Mouse (Mus musculus): Measurements from ENCODE around the gene A030014E15Rik.
"Not testable (repeated sequence)": the region's sequence is repeated elsewhere in the genome, so short reads cannot be mapped to it uniquely, and the experiment has no call there.

Gene A030014E15Rik

DNA sequence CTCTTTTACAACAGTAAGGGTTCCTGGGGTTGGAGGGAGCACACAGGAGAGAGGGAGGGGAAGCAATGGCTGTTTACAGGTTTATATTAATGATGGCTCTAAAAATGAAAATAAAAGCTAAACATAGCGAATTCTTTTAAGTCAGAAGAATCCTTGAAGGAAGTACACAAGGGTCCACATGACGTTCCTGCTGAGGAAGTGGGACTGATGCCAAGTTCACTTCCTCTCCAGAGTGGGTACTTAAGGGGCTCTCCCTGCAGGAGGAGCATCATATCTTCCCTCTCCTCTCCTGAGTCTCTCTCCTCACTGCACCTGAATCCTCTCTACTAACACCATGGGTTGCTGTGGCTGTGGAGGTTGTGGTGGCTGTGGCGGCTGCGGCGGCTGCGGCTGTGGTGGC is at the start of gene A030014E15Rik:
Gene A030014E15Rik (plus strand): TSS at position 268 of the 400 bp plus-strand sequence.
- DNase-seq (ENCODE audit: low read depth): no peak

DNA sequence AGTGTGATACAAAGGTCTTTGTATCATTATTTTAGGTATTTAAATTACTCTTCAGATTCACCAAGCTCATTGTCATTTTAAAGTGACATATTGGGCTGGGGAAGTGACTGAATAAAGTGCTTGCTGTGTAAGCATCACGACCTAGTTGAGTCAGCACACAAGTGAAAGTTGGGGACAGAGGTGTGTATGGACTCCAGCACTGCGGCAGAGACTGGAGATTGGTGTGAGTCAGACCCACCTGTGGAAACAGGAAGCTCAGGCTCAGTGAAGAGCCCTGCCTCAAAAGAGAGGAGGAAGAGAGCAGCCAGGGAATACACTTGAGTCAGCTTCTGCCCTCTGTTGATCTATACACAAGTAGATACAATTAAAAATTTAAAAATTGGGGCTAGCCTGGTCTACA is 45.5 kb upstream of the A030014E15Rik start:
- no peak for DNase-seq (ENCODE audit: low read depth)

DNA sequence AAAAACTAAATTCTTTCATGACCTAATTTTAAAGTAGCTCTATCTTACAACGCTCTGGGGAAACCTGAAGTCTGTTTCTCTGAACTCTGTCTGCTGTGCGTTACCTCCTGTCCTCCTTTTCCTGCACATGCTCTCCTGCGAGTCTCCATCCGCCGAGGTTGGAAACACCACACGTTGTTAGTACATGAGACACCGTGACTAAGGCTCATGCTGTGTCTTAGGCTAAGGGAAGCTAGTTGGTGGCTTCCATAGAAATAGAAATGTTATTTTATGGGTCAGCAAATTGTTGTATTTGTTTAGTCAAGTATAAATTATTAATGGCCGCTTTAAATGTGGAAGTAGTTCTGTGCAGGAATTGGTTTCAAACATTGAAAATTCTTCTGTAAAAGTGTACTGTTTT is 44.5 kb upstream of the A030014E15Rik start:
- no peak for DNase-seq (ENCODE audit: low read depth)

DNA sequence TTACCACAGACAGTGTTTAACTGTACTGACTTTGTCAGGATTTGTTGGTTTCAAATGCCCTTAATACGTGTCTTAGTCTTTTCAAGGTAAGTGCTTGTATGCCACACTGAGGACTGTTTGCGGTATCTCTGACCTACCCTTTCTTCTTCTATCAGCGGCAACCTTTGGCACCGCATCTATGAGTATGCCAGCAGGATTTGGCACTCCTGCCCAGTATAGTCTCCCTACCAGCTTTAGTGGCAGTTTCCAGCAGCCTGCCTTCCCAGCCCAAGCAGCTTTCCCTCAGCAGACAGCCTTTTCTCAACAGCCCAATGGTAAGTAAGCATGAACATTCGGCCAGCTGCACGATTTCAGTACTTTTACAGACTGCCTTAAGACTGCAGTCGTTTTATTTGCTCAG is 31.4 kb upstream of the A030014E15Rik start:
- DNase-seq (ENCODE audit: low read depth): no peak

DNA sequence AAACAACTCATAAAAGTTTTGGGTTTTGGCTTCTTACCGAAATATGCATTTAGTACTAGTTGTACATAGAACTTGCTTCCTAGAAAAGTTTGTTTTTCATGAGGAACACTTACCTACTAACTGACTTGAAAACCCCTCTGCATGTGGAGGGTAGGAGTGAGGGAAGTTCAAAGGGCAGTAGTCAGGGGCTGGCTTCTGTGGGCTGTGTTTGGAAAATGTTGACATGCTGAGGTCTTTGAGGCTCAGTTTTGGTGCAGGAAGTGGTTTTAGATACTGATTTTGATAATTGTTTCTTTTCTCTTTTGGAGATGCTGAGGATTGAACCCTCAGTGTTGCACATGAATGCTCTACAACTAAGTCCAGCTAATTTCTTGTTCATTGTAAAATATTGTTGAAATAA is 24.1 kb upstream of the A030014E15Rik start:
- DNase-seq (ENCODE audit: low read depth): no peak

DNA sequence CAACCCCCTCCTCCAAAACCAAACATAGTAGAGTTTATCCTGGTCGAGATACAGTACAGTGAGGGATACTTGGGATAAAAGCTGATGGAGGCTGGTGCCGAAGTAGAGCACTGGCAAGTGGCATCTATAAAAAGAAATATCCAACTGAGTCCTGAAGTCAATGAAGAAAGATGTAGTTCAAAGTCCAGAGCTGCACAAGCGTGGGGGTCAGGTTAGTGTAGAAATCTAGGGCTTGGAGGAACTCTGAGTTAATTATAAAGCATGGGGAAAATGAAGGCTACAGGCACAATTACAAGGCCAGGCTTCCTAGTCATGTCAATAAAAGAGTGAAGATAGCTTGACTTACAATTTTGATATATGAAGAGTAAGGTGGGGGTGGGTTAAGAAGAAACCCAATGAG is 23.5 kb upstream of the A030014E15Rik start:
- no peak for DNase-seq (ENCODE audit: low read depth)

DNA sequence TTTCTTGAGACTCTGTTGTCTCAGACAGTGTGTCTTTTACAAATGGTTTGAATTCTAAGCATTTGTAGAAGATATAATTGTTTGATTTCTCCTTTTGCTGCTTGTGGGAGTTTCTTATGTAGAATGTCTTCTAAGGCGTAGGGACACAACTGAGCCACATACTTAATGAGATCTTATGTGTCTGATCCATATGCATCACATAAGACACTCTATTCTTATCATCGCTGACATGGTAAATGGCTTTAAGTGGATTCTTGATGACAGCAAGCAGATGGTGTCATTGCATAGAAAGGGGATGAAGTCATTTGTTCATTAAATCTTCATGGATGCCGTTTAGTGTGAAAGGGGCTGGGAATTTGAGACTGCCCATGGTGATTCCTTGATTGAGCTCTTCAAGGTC is 18.8 kb upstream of the A030014E15Rik start:
- no peak for DNase-seq (ENCODE audit: low read depth)

DNA sequence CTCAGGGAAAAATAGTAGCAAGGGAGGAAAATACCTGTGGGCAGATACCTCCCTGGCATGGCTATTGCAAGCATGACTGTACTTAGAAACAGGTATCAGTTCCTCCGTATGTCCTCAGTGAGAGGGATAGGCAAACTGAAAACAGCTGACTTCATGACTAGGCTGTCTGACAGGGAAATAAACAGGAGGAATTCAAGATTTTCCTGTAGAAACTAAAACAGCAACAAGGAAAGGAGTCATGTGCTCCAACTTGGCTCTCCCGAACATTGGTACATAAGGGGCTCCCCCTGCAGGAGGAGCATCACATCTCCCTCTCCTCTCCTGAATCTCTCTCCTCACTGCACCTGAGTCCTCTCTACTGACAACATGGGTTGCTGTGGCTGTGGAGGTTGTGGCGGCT is 11.7 kb upstream of the A030014E15Rik start, which contains the start of gene A030005L19Rik:
Gene A030005L19Rik (plus strand): TSS at position 301 of the 400 bp plus-strand sequence.
- DNase-seq (ENCODE audit: low read depth): no peak

DNA sequence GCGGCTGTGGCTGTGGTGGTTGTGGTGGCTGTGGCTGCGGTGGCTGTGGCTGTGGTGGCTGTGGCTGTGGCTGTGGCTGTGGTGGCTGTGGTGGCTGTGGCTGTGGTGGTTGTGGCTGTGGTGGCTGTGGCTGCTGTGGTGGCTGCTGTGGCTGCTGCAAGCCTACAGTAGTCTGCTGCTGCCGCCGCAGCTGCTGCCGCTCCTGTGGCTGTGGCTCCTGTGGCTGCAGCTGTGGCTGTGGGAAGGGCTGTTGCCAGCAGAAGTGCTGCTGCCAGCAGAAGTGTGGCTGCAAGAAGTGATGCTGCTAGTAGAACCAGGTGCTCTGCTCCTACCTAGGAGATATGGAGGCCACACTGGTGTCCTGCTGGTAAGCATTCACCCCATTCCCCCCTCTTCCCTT is 11.3 kb upstream of the A030014E15Rik start:
- not testable (repeated sequence) for DNase-seq (ENCODE audit: low read depth)

DNA sequence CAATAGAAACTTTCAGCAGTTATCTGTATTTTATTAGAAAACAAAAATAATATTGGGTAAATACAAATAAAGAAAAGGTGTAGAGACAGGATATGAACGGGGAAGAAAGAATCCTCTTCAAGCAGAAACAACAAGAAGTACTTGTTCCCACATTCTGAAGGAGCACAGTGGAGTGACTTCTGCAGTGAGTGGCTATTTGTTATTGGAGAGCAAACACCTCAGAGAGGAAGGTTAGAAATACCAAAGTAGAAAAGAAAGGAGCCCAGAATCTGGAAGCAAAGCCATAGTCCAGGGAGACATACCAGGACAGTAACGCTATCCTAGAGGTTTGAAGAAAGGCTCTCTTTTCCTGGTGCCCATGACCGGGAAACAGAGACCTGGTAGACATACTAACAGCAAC is 5.8 kb downstream of the A030014E15Rik start:
- DNase-seq (ENCODE audit: low read depth): not testable (repeated sequence)

DNA sequence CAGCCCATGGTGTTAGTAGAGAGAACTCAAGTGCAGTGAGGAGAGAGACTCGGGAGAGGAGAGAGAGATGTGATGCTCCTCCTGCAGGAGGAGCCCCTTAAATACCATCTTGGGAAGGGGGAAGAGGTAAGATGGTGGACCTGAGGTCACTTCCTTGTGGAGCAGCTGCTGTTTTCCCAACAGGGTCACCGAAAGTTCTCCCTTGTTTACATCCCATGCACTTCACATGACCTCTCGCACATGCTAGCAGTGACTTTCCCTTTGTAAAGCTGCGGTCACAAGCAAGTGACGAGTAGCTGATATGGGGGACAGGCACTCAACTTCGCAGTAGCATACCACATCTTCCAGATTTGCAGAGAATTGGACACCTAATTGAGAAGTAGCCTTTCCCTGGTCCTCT is 6.6 kb downstream of the A030014E15Rik start, which contains the start of gene Gm6217:
Gene Gm6217 (minus strand): TSS at position 74 of the 400 bp plus-strand sequence.
- DNase-seq (ENCODE audit: low read depth): not testable (repeated sequence)

DNA sequence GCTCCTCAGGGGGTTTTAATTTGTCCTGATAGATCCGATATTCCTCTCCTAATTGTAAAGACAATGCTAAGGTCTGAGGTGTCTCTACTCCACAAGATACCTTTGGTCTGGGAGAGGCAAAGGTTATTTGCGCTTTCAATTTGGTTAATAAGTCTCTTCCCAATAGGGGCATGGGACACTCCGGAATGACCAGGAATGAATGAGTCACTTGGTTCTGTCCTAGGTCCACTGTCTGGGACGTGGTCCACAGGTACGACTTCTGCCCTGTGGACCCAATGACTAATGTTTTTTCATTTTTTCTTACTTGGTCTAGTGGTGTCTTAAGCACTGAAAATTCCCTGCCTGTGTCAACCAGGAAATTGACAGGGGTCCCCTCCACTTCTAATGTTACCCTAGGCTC is 13.9 kb downstream of the A030014E15Rik start:
- no peak for DNase-seq (ENCODE audit: low read depth)

DNA sequence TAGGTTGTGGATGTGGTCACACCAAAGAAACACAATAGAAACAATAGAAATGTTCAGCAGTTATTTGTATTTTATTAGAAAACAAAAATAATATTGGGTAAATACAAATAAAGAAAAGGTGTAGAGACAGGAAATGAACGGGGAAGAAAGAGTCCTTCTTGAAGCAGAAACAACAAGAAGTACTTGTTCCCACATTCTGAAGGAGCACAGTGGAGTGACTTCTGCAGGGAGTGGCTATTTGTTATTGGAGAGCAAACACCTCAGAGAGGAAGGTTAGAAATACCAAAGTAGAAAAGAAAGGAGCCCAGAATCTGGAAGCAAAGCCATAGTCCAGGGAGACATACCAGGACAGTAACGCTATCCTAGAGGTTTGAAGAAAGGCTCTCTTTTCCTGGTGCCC is 17.8 kb downstream of the A030014E15Rik start:
- DNase-seq (ENCODE audit: low read depth): not testable (repeated sequence)

DNA sequence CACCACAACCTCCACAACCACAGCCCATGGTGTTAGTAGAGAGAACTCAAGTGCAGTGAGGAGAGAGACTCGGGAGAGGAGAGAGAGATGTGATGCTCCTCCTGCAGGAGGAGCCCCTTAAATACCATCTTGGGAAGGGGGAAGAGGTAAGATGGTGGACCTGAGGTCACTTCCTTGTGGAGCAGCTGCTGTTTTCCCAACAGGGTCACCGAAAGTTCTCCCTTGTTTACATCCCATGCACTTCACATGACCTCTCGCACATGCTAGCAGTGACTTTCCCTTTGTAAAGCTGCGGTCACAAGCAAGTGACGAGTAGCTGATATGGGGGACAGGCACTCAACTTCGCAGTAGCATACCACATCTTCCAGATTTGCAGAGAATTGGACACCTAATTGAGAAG is 18.6 kb downstream of the A030014E15Rik start, which contains the start of gene A030003K21Rik:
Gene A030003K21Rik (minus strand): TSS at position 94 of the 400 bp plus-strand sequence.
- DNase-seq (ENCODE audit: low read depth): not testable (repeated sequence)

DNA sequence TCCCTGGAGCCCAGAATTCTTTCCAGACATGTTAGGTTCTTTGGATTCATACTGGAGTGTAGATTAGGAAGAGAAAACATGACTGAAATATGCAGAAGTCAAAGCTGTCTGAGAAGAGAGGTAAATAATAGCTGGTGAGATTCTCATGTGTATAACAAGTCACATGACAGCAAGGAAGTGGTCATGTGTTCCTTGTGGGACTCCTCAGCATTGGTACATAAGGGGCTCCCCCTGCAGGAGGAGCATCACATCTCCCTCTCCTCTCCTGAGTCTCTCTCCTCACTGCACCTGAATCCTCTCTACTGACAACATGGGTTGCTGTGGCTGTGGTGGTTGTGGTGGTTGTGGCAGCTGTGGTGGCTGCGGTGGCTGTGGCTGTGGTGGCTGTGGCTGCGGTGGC is 21.3 kb downstream of the A030014E15Rik start:
- not testable (repeated sequence) for DNase-seq (ENCODE audit: low read depth)

DNA sequence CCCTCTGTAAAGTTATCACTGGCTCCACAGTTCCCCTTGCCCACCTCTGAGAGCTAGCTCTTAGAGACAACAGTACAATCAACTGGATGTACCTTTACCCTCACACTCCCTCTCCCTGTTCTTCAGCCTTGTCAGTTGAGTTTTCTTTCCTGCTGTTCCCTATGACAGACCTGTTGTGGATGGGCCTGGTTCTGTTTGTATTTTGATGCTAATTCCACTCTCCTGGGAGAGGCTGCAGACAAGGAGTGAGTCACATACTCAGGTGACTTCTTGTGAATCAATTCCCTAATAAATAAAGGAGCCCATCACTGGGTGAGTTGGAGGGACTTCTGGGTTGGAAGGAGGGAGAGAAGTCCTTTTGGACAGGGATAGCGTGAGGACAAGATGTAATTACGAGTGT is 23.9 kb downstream of the A030014E15Rik start:
- DNase-seq (ENCODE audit: low read depth): no peak

DNA sequence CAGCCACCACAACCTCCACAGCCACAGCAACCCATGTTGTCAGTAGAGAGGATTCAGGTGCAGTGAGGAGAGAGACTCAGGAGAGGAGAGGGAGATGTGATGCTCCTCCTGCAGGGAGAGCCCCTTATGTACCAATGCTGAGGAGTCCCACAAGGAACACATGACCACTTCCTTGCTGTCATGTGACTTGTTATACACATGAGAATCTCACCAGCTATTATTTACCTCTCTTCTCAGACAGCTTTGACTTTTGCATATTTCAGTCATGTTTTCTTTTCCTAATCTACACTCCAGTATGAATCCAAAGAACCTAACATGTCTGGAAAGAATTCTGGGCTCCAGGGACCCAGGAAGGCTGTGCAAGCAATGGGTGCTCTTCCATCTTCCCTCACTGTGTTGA is 31.2 kb downstream of the A030014E15Rik start, which contains the start of gene Gm7544:
Gene Gm7544 (minus strand): TSS at position 101 of the 400 bp plus-strand sequence.
- not testable (repeated sequence) for DNase-seq (ENCODE audit: low read depth)

DNA sequence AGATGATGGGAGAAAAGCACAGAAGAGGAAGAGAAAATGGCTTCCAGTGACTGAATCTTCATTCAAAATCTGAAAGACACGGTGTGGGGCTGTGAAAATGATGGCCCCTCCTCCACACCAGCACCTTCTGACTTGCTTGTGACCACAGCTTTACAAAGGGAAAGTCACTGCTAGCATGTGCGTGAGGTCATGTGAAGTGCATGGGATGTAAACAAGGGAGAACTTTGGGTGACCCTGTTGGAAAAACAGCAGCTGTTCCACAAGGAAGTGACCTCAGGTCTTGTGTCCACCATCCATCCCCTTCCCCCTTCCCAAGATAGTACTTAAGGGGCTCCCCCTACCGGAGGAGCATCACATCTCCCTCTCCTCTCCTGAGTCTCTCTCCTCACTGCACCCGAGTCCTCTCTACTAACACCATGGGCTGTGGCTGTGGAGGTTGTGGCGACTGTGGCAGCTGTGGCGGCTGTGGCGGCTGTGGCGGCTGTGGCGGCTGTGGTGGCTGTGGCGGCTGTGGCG is 35.2 kb downstream of the A030014E15Rik start, which contains the start of gene Gm47955:
Gene Gm47955 (plus strand): TSS at position 417 of the 516 bp plus-strand sequence.
- no peak for DNase-seq (ENCODE audit: low read depth)

DNA sequence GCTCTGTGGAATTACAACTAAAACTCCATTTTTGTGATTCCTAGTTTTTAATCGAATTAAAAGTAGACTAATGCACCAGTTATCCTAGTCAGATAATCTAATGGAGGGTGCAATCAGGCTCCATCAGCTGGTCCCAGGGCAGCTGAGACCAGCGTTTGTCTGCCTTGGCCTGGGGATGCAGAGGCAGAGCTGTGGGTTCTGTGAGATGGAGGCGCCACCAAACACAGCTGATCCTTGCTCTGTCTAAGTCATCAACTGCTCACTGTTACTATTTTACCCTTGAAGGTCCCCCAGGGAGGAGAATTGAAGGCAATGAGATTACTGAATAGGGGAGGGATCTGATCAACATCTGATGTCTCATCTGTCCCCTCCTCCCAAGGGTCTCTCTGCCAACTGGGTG is 41.7 kb downstream of the A030014E15Rik start:
- DNase-seq (ENCODE audit: low read depth): no peak

DNA sequence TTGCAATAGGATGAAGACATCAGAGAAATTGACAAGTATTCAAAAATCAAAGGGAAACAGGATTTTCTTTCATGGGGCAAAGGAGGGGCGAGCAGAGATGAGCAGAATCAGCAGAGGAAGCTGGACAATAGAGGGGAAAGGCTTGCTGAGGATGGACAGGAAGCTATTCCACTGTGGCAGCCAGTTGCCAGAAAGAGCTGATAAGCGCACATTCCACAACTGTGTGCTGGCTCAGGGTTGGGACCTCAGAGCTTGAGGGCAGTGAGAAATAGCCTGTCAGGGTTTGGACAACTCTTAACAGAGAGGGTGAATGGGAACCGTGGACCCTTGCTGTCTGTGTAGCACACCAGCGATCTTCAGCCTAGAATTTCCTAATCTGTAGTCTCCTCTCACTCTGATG is 47.3 kb downstream of the A030014E15Rik start:
- no peak for DNase-seq (ENCODE audit: low read depth)

DNA sequence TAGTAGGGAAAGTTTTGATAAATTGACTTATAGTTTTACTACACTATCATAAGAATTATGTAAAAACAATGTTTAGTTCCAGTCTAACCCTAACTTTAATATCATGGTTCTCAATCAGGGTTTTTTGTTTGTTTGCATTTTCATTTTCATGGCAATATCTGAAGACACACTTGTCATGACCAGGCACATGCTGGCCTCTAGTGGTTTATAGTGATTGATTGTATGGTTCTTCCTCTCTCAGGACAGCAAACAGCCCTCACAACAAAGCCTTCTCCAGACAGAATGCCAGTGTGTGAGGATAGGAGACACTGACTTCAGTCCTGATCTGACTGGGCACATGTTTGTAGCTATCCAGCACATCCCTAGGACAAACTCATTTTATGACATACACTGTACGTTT is 48.5 kb downstream of the A030014E15Rik start:
- no peak for DNase-seq (ENCODE audit: low read depth)

DNA sequence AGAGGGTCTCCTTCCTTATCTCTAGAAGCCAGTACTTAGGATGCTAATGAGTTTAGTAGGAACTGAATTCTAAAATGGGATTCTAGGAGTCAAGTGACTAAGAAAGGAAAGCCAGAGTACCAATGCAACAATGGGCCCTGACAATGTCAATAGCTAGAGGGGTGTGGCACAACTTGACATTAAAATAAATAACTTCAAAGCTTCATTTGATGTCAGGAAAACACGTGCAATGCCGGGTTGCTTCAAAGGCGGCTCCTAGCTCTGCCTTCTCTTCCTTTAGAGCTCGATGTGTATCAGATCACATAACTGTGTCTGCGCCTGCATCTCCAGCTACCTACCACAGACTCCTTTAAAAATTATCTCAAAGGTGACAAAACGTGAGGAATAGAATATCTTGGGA is 49.2 kb downstream of the A030014E15Rik start:
- no peak for DNase-seq (ENCODE audit: low read depth)

DNA sequence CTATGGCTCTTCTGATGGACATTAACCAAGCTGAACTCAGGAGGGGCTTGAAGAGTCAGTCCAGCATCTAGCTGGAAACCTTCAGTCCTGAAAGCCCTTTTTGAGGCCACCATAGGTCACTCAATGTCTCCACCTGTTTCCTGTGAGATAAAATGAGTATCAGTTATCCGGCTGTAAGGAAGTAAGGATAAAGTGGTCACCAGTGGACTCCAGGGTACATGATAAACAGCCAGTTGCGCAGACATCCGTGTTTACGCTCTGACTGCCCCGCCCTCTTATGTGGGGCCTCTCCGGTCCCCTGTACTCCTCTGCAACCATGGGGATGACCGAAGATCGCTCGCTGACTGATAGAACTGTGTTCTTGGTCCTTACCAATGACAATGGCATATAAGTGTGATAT is 49.6 kb downstream of the A030014E15Rik start:
- DNase-seq (ENCODE audit: low read depth): no peak
